Mouse (Mus musculus) heart, embryonic 11.5 days (tissue): ENCODE results near the gene Lamb1. TPM values are rescaled to one million over a fixed set of nuclear protein-coding genes. Genes with fewer than 3 reads are reported as not detected.

Source experiments
- ATAC-seq: fragments of 200-750 bp; cut with Nextera tagmentation; replicated peaks from 2 replicates; pipeline ENCODE4 v1.8.0; 2017; ENCODE audit warnings: moderate library complexity; ENCODE audit not compliant: insufficient number of reproducible peaks, low FRiP score, low TSS enrichment
- H3K27ac ChIP-seq: fragments of 300-500 bp; sonication (generic); 2 replicates; pipeline ENCODE4 v1.5.1; 2014; ENCODE audit warnings: mild to moderate bottlenecking, low read depth, low read length
- H3K27me3 ChIP-seq: fragments of 300-500 bp; sonication (generic); 2 replicates; pipeline ENCODE4 v1.6.1; 2014; ENCODE audit warnings: mild to moderate bottlenecking, low read length, mixed read lengths; ENCODE audit not compliant: control insufficient read depth, insufficient read depth
- H3K36me3 ChIP-seq: fragments of 300-500 bp; sonication (generic); 2 replicates; pipeline ENCODE4 v1.6.1; 2014; ENCODE audit warnings: mild to moderate bottlenecking, low read length, moderate library complexity, mixed read lengths; ENCODE audit not compliant: control insufficient read depth, insufficient read depth
- H3K4me1 ChIP-seq: fragments of 300-500 bp; sonication (generic); 2 replicates; pipeline ENCODE4 v1.6.1; 2014; ENCODE audit warnings: low read length; ENCODE audit not compliant: control insufficient read depth, insufficient read depth
- H3K4me2 ChIP-seq: fragments of 300-500 bp; sonication (generic); 2 replicates; pipeline ENCODE4 v1.6.1; 2014; ENCODE audit warnings: mild to moderate bottlenecking, moderate library complexity
- H3K4me3 ChIP-seq: fragments of 300-500 bp; sonication (generic); 2 replicates; pipeline ENCODE4 v1.5.1; 2014; ENCODE audit warnings: low read depth, low read length
- H3K9ac ChIP-seq: fragments of 300-500 bp; sonication (generic); 2 replicates; pipeline ENCODE4 v1.6.1; 2014; ENCODE audit warnings: mild to moderate bottlenecking, low read depth, low read length, moderate library complexity
- H3K9me3 ChIP-seq: fragments of 300-500 bp; sonication (generic); replicated peaks from 2 replicates; pipeline ENCODE4 v1.6.1; 2016; ENCODE audit warnings: low read length; ENCODE audit not compliant: control insufficient read depth
- WGBS: fragments of 180-500 bp; shearing (Covaris S2); extraction: QIAGEN DNeasy Blood & Tissue Kit; methylation state at CpG from one replicate; pipeline ENCODE4 v1.1.7; 2014; ENCODE audit not compliant: insufficient replicate concordance; 5-methylcytosine and 5-hydroxymethylcytosine counted together
- polyA plus RNA-seq: library from polyadenylated mRNA; unstranded; fragments of >200 nt; fragmentation: Nextera tagmentation; extraction: Ambion mirVana; gene quantifications from 2 replicates; pipeline ENCODE4 v1.2.1, GENCODE M21; 2014

Lamb1 gene
- polyA plus RNA-seq, 1 experiment from 2014 or later: 67.4 TPM

- peak overlapping the region; percentile 74 for H3K4me2 ChIP-seq
- H3K27me3 ChIP-seq: no peaks in the 10 kb centered on the region
- peaks cover 4% of the 10 kb centered on the region for H3K36me3 ChIP-seq
- ATAC-seq: no peak; the same call in 1 of the 2 replicates
- 27% methylated on average over 15 of the region's 15 CpGs for WGBS
- H3K9ac ChIP-seq: peak overlapping the region; percentile 96
- H3K27ac ChIP-seq: peak overlapping the region; percentile 83; the same call in 1 of the 2 replicates
- H3K4me1 ChIP-seq: peaks cover 4% of the 10 kb centered on the region
- H3K4me3 ChIP-seq: peak overlapping the region; percentile 95
- no peaks in the 10 kb centered on the region for H3K9me3 ChIP-seq
Observed at GRCm38 (mm10) chr12:31350191-31350943, 85.3 kb downstream of the Lamb1 start.

- H3K4me2 ChIP-seq: peak within 1 kb of the TSS; percentile 74
- peak; percentile 97 for ATAC-seq
- WGBS: 5% methylated on average over 65 of the region's 66 CpGs
Observed at GRCm38 (mm10) chr12:31350944-31351928, 86.2 kb downstream of the Lamb1 start, which contains the start of gene Dld. Dld (minus strand) TSS chr12:31351453.

GRCm38 (mm10) chr12:31366428-31366827, 101.4 kb downstream of the Lamb1 start:
- Histone ChIP-seq H3K27ac (peak overlapping the region; percentile 59), H3K4me1 (peaks cover 10% of the 10 kb centered on the region; the same call in 1 of the 2 replicates), H3K9ac (no peak overlapping the region), H3K9me3 (no peaks in the 10 kb centered on the region), H3K4me2 (no peak overlapping the region), H3K27me3 (no peaks in the 10 kb centered on the region), H3K4me3 (no peak overlapping the region), H3K36me3 (no peaks in the 10 kb centered on the region)
- peak; percentile 46; the same call in 1 of the 2 replicates for ATAC-seq
- WGBS: 34% methylated on average over 3 of the region's 3 CpGs

More at GRCm38 (mm10) chr12:31350944-31351928, 86.2 kb downstream of the Lamb1 start, which contains the start of gene Dld:
- Histone ChIP-seq H3K27ac (peak within 1 kb of the TSS; percentile 83), H3K27me3 (no peaks in the 10 kb centered on the region), H3K4me3 (peak within 1 kb of the TSS; percentile 95), H3K36me3 (peaks cover 4% of the 10 kb centered on the region), H3K9me3 (no peaks in the 10 kb centered on the region), H3K4me1 (peaks cover 4% of the 10 kb centered on the region), H3K9ac (peak within 1 kb of the TSS; percentile 96)

- Histone ChIP-seq H3K9me3 (no peaks in the 10 kb centered on the region), H3K4me2 (no peak overlapping the region), H3K4me1 (peaks cover 14% of the 10 kb centered on the region; the same call in 1 of the 2 replicates), H3K9ac (no peak overlapping the region), H3K36me3 (no peaks in the 10 kb centered on the region), H3K27ac (no peak overlapping the region), H3K4me3 (no peak overlapping the region), H3K27me3 (no peaks in the 10 kb centered on the region)
- no peak for ATAC-seq
- 82% methylated on average over 5 of the region's 5 CpGs for WGBS
Observed at GRCm38 (mm10) chr12:31367721-31368120, 102.7 kb downstream of the Lamb1 start.

GRCm38 (mm10) chr12:31369118-31369517, 104.1 kb downstream of the Lamb1 start:
- no peak for ATAC-seq
- peak overlapping the region; percentile 57 for H3K27ac ChIP-seq
- WGBS: 79% methylated on average over 1 of the region's 1 CpGs

GRCm38 (mm10) chr12:31369656-31370055, 104.6 kb downstream of the Lamb1 start:
- no peak overlapping the region for H3K9ac ChIP-seq
- WGBS: 75% methylated on average over 7 of the region's 7 CpGs
- H3K27ac ChIP-seq: peak overlapping the region; percentile 57; the same call in 1 of the 2 replicates
- H3K36me3 ChIP-seq: no peaks in the 10 kb centered on the region
- ATAC-seq: no peak
- H3K9me3 ChIP-seq: no peaks in the 10 kb centered on the region
- H3K27me3 ChIP-seq: no peaks in the 10 kb centered on the region
- H3K4me1 ChIP-seq: peaks cover 14% of the 10 kb centered on the region; the same call in 1 of the 2 replicates
- no peak overlapping the region for H3K4me2 ChIP-seq
- no peak overlapping the region for H3K4me3 ChIP-seq

More at GRCm38 (mm10) chr12:31369118-31369517, 104.1 kb downstream of the Lamb1 start:
- no peaks in the 10 kb centered on the region for H3K36me3 ChIP-seq
- no peak overlapping the region for H3K9ac ChIP-seq
- no peak overlapping the region for H3K4me2 ChIP-seq
- peaks cover 14% of the 10 kb centered on the region; the same call in 1 of the 2 replicates for H3K4me1 ChIP-seq
- no peak overlapping the region for H3K4me3 ChIP-seq
- no peaks in the 10 kb centered on the region for H3K27me3 ChIP-seq
- no peaks in the 10 kb centered on the region for H3K9me3 ChIP-seq

- no peak overlapping the region for H3K4me2 ChIP-seq
- WGBS: 39% methylated on average over 9 of the region's 9 CpGs
Observed at GRCm38 (mm10) chr12:31374603-31375282, 109.7 kb downstream of the Lamb1 start.

GRCm38 (mm10) chr12:31375283-31375615, 110.2 kb downstream of the Lamb1 start:
- no peak overlapping the region for H3K9ac ChIP-seq
- peaks cover 8% of the 10 kb centered on the region; the same call in 1 of the 2 replicates for H3K4me1 ChIP-seq
- H3K4me3 ChIP-seq: no peak overlapping the region
- no peak overlapping the region for H3K27ac ChIP-seq
- no peak for ATAC-seq
- H3K9me3 ChIP-seq: no peaks in the 10 kb centered on the region
- H3K4me2 ChIP-seq: no peak overlapping the region
- WGBS: 47% methylated on average over 4 of the region's 4 CpGs
- no peaks in the 10 kb centered on the region for H3K27me3 ChIP-seq
- no peaks in the 10 kb centered on the region for H3K36me3 ChIP-seq

More at GRCm38 (mm10) chr12:31374603-31375282, 109.7 kb downstream of the Lamb1 start:
- Histone ChIP-seq H3K9me3 (no peaks in the 10 kb centered on the region), H3K4me3 (no peak overlapping the region), H3K27ac (no peak overlapping the region), H3K36me3 (no peaks in the 10 kb centered on the region), H3K9ac (no peak overlapping the region), H3K27me3 (no peaks in the 10 kb centered on the region), H3K4me1 (peaks cover 8% of the 10 kb centered on the region; the same call in 1 of the 2 replicates)
- no peak for ATAC-seq
